15 mouse cellular contexts compared by ENCODE assay signal in genomic region chr6:145585052-145585973, GRCm38 (mm10). TPM values are rescaled to one million over a fixed set of nuclear protein-coding genes. Genes with fewer than 3 reads are reported as not detected.
DNase-seq lines count a peak whose midpoint lies in the region; ATAC-seq lines count a peak whose summit lies in the region.
"Had no signal": no experiment of that assay in that cellular context is flagged by ENCODE, and none has a peak within 500 bp of the region (broad histone marks: within the 10 kb centered on the region; RNA-seq: fewer than 3 reads in every experiment).

No protein-coding gene starts in this region.

- no peaks in the 10 kb centered on the region for H3K27me3 ChIP-seq in hindbrain, embryonic 14.5 days (ENCODE audit: control insufficient read depth, insufficient read depth, low read length)
- H3K27me3 ChIP-seq in neural tube, embryonic 14.5 days (ENCODE audit: control insufficient read depth, insufficient read depth, low read length): no peaks in the 10 kb centered on the region

- H3K9me3 ChIP-seq in hindbrain, embryonic 14.5 days (ENCODE audit: control insufficient read depth, low read length): no peaks in the 10 kb centered on the region
- no peaks in the 10 kb centered on the region for H3K9me3 ChIP-seq in neural tube, embryonic 14.5 days (ENCODE audit: control insufficient read depth, low read length)
- H3K9me3 ChIP-seq: megakaryocyte, embryonic 14.5 days had no signal

- H3K9ac ChIP-seq in hindbrain, embryonic 14.5 days: 0 out of 2 replicates have a peak overlapping the region, but pooled peaks have one; percentile 14
- 0 out of 2 replicates have a peak overlapping the region, but pooled peaks have one; percentile 25 for H3K9ac ChIP-seq in neural tube, embryonic 14.5 days (replicated peaks; ENCODE audit: low read depth, low read length)
- H3K9ac ChIP-seq: lung, embryonic 14.5 days had no signal

- no peaks in the 10 kb centered on the region for H3K4me1 ChIP-seq in hindbrain, embryonic 14.5 days (replicated peaks; ENCODE audit: control insufficient read depth, insufficient read depth, low read length)
- H3K4me1 ChIP-seq in neural tube, embryonic 14.5 days (ENCODE audit: control insufficient read depth, insufficient read depth, low read length): no peaks in the 10 kb centered on the region

- no peak overlapping the region for H3K4me3 ChIP-seq in hindbrain, embryonic 14.5 days (replicated peaks; ENCODE audit: low read length)
- no peak overlapping the region for H3K4me3 ChIP-seq in neural tube, embryonic 14.5 days (ENCODE audit: low read depth, low read length)
- H3K4me3 ChIP-seq: megakaryocyte, embryonic 14.5 days had no signal

- 45% methylated on average over 21 of the region's 21 CpGs for WGBS in hindbrain, embryonic 14.5 days
- 70% methylated on average over 21 of the region's 21 CpGs for WGBS in neural tube, embryonic 14.5 days

- intact Hi-C loops in left cerebral cortex, postnatal 25 days (cut with DNase I): no loop called here

- H3K4me2 ChIP-seq in hindbrain, embryonic 14.5 days (replicated peaks): peak overlapping the region; percentile 35
- H3K4me2 ChIP-seq in neural tube, embryonic 14.5 days (ENCODE audit: low read depth, low read length): no peak overlapping the region
- H3K4me2 ChIP-seq: lung, embryonic 14.5 days had no signal

- no peaks in the 10 kb centered on the region for H3K36me3 ChIP-seq in hindbrain, embryonic 14.5 days (replicated peaks; ENCODE audit: control insufficient read depth, insufficient read depth)
- H3K36me3 ChIP-seq in neural tube, embryonic 14.5 days (ENCODE audit: control insufficient read depth, insufficient read depth, low read length): no peaks in the 10 kb centered on the region

- peak overlapping the region; percentile 74 for H3K27ac ChIP-seq in hindbrain, embryonic 14.5 days
- peak overlapping the region; percentile 62 for H3K27ac ChIP-seq in neural tube, embryonic 14.5 days (ENCODE audit: low read depth, low read length)

- DNase-seq in frontal cortex, postnatal 36 days (ENCODE audit: low spot score in 2 of 2): peak; percentile 15 to 30
- DNase-seq in frontal cortex, postnatal 25 days (ENCODE audit: low spot score in 2 of 2): no peak
- DNase-seq in left cerebral cortex, postnatal 25 days (ENCODE audit: low spot score in 2 of 2): peak; percentile 29 to 59
- no peak for DNase-seq in left cerebral cortex, adult 8-10 months (ENCODE audit: low spot score in 2 of 2)
- DNase-seq in hindbrain, embryonic 14.5 days (ENCODE audit: low spot score): peak; percentile 60
- DNase-seq: adrenal gland, postnatal 14 days; cerebellum, adult 11 months; kidney, adult 2 months; lung, embryonic 14.5 days had no signal

- peak; percentile 80 for ATAC-seq in hindbrain, embryonic 14.5 days (ENCODE audit: low FRiP score)
- ATAC-seq in neural tube, embryonic 14.5 days (ENCODE audit: low read depth): no peak
- ATAC-seq in megakaryocyte-erythroid progenitor cell, adult 5-6 weeks (replicated peaks; ENCODE audit: low FRiP score, low TSS enrichment, poor library complexity, severe bottlenecking): no peak
- no peak for ATAC-seq in erythroblast, adult 5-6 weeks (replicated peaks; ENCODE audit: low FRiP score, poor library complexity, severe bottlenecking)

RNA-seq across cellular contexts. Expression of gene Lmntd1, which starts 28.8 kb away (rescaled TPM):
- total RNA-seq in left cerebral cortex, postnatal 25 days (2021): 1 to 10 TPM in 1 of 2 experiments, under 1 TPM in 1; 0.96 to 1.3 TPM
- total RNA-seq in left cerebral cortex, adult 8-10 months (2022): 1 to 10 TPM; 2.1 to 3.5 (median 2.7) TPM
- 0.95 and 1.3 TPM in 2 replicates for polyA plus RNA-seq in hindbrain, embryonic 14.5 days (2014; fragmentation: Nextera tagmentation; extraction: Ambion mirVana)
- polyA plus RNA-seq in neural tube, embryonic 14.5 days (2014; fragmentation: Nextera tagmentation; extraction: Ambion mirVana): 0.16 and 1.5 TPM in 2 replicates
- not detected in 2 replicates for total RNA-seq in megakaryocyte-erythroid progenitor cell, adult 5-6 weeks (2014; fragmentation: Nextera tagmentation)
- total RNA-seq in megakaryocyte-erythroid progenitor cell, adult 5-6 weeks (2017): not detected in 2 replicates
- not detected in 2 replicates for total RNA-seq in erythroblast, adult 5-6 weeks (2015; ENCODE audit: low replicate concordance)
- total RNA-seq in erythroblast, adult 5-6 weeks (2017; ENCODE audit: low replicate concordance): not detected in 2 replicates

RNA-seq across cellular contexts. Expression of gene Tuba3b, which starts 30.2 kb away (rescaled TPM):
- total RNA-seq in left cerebral cortex, postnatal 25 days (2021): not detected
- total RNA-seq in left cerebral cortex, adult 8-10 months (2022): not detected
- not detected in 2 replicates for polyA plus RNA-seq in hindbrain, embryonic 14.5 days (2014; fragmentation: Nextera tagmentation; extraction: Ambion mirVana)
- not detected in 2 replicates for polyA plus RNA-seq in neural tube, embryonic 14.5 days (2014; fragmentation: Nextera tagmentation; extraction: Ambion mirVana)
- not detected in 2 replicates for total RNA-seq in megakaryocyte-erythroid progenitor cell, adult 5-6 weeks (2014; fragmentation: Nextera tagmentation)
- total RNA-seq in megakaryocyte-erythroid progenitor cell, adult 5-6 weeks (2017): not detected in 2 replicates
- total RNA-seq in erythroblast, adult 5-6 weeks (2015; ENCODE audit: low replicate concordance): not detected in 2 replicates
- total RNA-seq in erythroblast, adult 5-6 weeks (2017; ENCODE audit: low replicate concordance): not detected in 2 replicates
- total RNA-seq: adrenal gland, postnatal 14 days had no signal
- polyA plus RNA-seq: large intestine, adult 2 months; limb, embryonic 14.5 days; lung, embryonic 14.5 days had no signal

Comparison
In these comparisons a context has a peak if more than half of its experiments do, and no peak if none do; other contexts are left out.
1. DNase-seq: peak in frontal cortex, postnatal 36 days (2 of 2), left cerebral cortex, postnatal 25 days (2 of 2) and hindbrain, embryonic 14.5 days (single experiment); none in frontal cortex, postnatal 25 days (0 of 2) and left cerebral cortex, adult 8-10 months (0 of 2).